Mouse (Mus musculus): ENCODE data around the gene Actn2. TPM values are rescaled to one million over a fixed set of nuclear protein-coding genes. Genes with fewer than 3 reads are reported as not detected.

The Actn2 gene
- polyA plus RNA-seq, 1 experiment from 2014 or later, result 5.4 TPM

- Histone ChIP-seq H3K9ac (replicated peaks; ENCODE audit: low read depth, low read length) (no peak overlapping the region), H3K36me3 (ENCODE audit: control insufficient read depth, insufficient read depth, low read length) (no peaks in the 10 kb centered on the region), H3K9me3 (ENCODE audit: control insufficient read depth, low read length) (no peaks in the 10 kb centered on the region), H3K27me3 (ENCODE audit: control insufficient read depth, insufficient read depth, low read length) (no peaks in the 10 kb centered on the region), H3K4me1 (ENCODE audit: control insufficient read depth, insufficient read depth, low read length) (no peaks in the 10 kb centered on the region), H3K4me2 (ENCODE audit: low read depth, low read length) (no peak overlapping the region), H3K27ac (ENCODE audit: low read depth, low read length) (no peak overlapping the region), H3K4me3 (ENCODE audit: low read depth, low read length) (no peak overlapping the region)
- WGBS, result 90% methylated on average over 12 of the region's 12 CpGs
- no peak for ATAC-seq (ENCODE audit: low read depth)
Observed at GRCm38 (mm10) chr13:12308878-12309277, 31.7 kb downstream of the Actn2 start.

GRCm38 (mm10) chr13:12308473-12308872, 32.1 kb downstream of the Actn2 start:
- no peak overlapping the region for H3K27ac ChIP-seq (ENCODE audit: low read depth, low read length)
- no peak overlapping the region for H3K4me3 ChIP-seq (ENCODE audit: low read depth, low read length)
- WGBS, result 86% methylated on average over 8 of the region's 8 CpGs
- H3K4me2 ChIP-seq (ENCODE audit: low read depth, low read length), result no peak overlapping the region
- H3K27me3 ChIP-seq (ENCODE audit: control insufficient read depth, insufficient read depth, low read length), result no peaks in the 10 kb centered on the region
- ATAC-seq (ENCODE audit: low read depth), result no peak
- no peak overlapping the region for H3K9ac ChIP-seq (replicated peaks; ENCODE audit: low read depth, low read length)
- H3K36me3 ChIP-seq (ENCODE audit: control insufficient read depth, insufficient read depth, low read length), result no peaks in the 10 kb centered on the region
- no peaks in the 10 kb centered on the region for H3K4me1 ChIP-seq (ENCODE audit: control insufficient read depth, insufficient read depth, low read length)
- no peaks in the 10 kb centered on the region for H3K9me3 ChIP-seq (ENCODE audit: control insufficient read depth, low read length)

DNA sequence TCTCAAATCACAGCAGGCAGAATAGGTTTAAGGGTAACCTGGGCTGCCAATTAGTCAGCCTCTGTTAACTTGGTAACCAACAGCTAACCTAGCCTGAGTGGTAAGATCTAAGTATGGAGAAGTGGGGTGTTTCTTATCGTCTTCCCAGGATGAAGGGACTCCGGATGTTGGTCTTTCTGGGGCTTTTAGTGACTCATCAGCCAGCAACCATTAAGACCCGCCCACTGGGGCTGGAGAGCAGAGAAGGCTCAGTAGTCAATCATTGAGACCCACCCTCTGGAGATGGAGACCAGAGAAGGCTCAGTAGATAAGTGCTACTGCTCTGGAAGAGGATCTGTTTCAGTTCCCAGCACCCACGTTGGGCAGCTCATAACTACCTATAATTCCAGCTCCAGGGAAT, 33.3 kb downstream of the Actn2 start:
- 82% methylated on average over 4 of the region's 4 CpGs for WGBS
- Histone ChIP-seq H3K4me1 (ENCODE audit: control insufficient read depth, insufficient read depth, low read length) (no peaks in the 10 kb centered on the region), H3K27me3 (ENCODE audit: control insufficient read depth, insufficient read depth, low read length) (no peaks in the 10 kb centered on the region), H3K9me3 (ENCODE audit: control insufficient read depth, low read length) (no peaks in the 10 kb centered on the region), H3K4me3 (ENCODE audit: low read depth, low read length) (no peak overlapping the region), H3K4me2 (ENCODE audit: low read depth, low read length) (no peak overlapping the region), H3K9ac (replicated peaks; ENCODE audit: low read depth, low read length) (no peak overlapping the region), H3K36me3 (ENCODE audit: control insufficient read depth, insufficient read depth, low read length) (no peaks in the 10 kb centered on the region), H3K27ac (ENCODE audit: low read depth, low read length) (no peak overlapping the region)
- ATAC-seq (ENCODE audit: low read depth), result no peak

DNA sequence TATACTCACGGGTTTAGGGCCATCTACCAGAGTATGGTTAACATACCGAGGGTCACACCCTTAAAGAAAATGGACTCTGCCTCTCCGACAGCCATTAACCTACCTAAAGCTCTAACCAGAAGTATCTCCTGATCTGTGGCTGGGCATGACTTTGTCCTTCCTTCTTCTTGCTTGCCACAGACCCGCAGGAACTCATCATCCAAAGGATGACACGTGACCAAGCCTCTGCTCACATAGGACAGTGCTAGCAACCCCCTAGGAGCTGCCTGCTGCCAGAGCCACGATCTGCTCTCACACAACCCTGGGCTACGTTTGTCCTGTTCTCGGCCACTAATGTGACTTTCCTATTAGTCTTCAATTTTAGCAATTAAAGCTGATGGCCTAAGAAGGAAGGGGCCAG, 35.0 kb downstream of the Actn2 start:
- Histone ChIP-seq H3K4me1 (ENCODE audit: control insufficient read depth, insufficient read depth, low read length) (no peaks in the 10 kb centered on the region), H3K9me3 (ENCODE audit: control insufficient read depth, low read length) (no peaks in the 10 kb centered on the region), H3K9ac (replicated peaks; ENCODE audit: low read depth, low read length) (no peak overlapping the region), H3K27me3 (ENCODE audit: control insufficient read depth, insufficient read depth, low read length) (no peaks in the 10 kb centered on the region), H3K4me2 (ENCODE audit: low read depth, low read length) (no peak overlapping the region), H3K27ac (ENCODE audit: low read depth, low read length) (no peak overlapping the region), H3K4me3 (ENCODE audit: low read depth, low read length) (no peak overlapping the region), H3K36me3 (ENCODE audit: control insufficient read depth, insufficient read depth, low read length) (no peaks in the 10 kb centered on the region)
- 86% methylated on average over 8 of the region's 8 CpGs for WGBS
- ATAC-seq (ENCODE audit: low read depth), result no peak

DNA sequence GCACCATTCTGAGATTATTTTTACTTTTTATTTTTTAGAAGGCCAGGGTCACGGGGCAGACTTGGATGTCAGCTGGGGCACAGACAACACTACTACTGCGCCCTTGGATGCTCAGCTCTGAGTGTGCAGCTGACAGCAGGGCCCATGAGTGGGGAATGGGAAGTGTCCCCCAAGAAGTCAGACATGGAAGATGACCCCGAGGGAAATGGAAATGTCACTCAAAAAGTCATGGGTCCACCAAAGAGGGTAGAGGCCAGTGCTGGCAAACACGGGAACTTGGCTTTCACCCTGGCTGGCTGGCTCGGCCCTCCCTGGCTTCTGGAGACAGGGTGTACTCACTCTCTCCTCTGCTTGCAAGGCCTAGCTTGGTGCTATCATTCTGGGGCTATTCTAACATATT, 35.6 kb downstream of the Actn2 start:
- 95% methylated on average over 5 of the region's 5 CpGs for WGBS
- ATAC-seq (ENCODE audit: low read depth), result no peak
- H3K4me2 ChIP-seq (ENCODE audit: low read depth, low read length), result no peak overlapping the region
- no peaks in the 10 kb centered on the region for H3K27me3 ChIP-seq (ENCODE audit: control insufficient read depth, insufficient read depth, low read length)
- H3K27ac ChIP-seq (ENCODE audit: low read depth, low read length), result no peak overlapping the region
- H3K4me3 ChIP-seq (ENCODE audit: low read depth, low read length), result no peak overlapping the region
- no peaks in the 10 kb centered on the region for H3K36me3 ChIP-seq (ENCODE audit: control insufficient read depth, insufficient read depth, low read length)
- H3K9ac ChIP-seq (replicated peaks; ENCODE audit: low read depth, low read length), result no peak overlapping the region
- no peaks in the 10 kb centered on the region for H3K9me3 ChIP-seq (ENCODE audit: control insufficient read depth, low read length)
- no peaks in the 10 kb centered on the region for H3K4me1 ChIP-seq (ENCODE audit: control insufficient read depth, insufficient read depth, low read length)

DNA sequence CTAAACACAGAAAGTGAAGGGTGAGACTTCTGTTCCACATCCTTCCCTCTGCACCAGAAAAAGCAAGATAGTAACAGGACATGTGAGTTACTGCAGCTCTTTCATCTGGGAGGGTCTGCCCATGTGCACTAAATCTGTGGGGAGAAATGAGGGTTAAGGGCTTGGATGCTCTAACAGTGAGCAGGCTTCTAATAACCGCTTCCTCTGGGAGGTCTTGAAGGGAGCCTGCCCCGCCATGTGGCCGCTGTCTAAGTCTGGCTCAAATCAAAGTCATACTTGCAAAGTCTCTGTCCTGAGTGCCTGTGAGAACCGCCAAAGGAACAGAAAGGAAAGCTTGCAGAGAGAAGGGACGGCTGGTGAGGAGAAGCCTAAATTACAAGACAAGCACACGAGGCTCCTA, 42.8 kb downstream of the Actn2 start:
- Histone ChIP-seq H3K4me1 (ENCODE audit: control insufficient read depth, insufficient read depth, low read length) (no peaks in the 10 kb centered on the region), H3K9me3 (ENCODE audit: control insufficient read depth, low read length) (no peaks in the 10 kb centered on the region), H3K4me2 (ENCODE audit: low read depth, low read length) (no peak overlapping the region), H3K36me3 (ENCODE audit: control insufficient read depth, insufficient read depth, low read length) (no peaks in the 10 kb centered on the region), H3K27ac (ENCODE audit: low read depth, low read length) (no peak overlapping the region), H3K4me3 (ENCODE audit: low read depth, low read length) (no peak overlapping the region), H3K9ac (replicated peaks; ENCODE audit: low read depth, low read length) (no peak overlapping the region), H3K27me3 (ENCODE audit: control insufficient read depth, insufficient read depth, low read length) (no peaks in the 10 kb centered on the region)
- no peak for ATAC-seq (ENCODE audit: low read depth)
- 91% methylated on average over 6 of the region's 6 CpGs for WGBS

- H3K9me3 ChIP-seq (ENCODE audit: control insufficient read depth, low read length), result no peaks in the 10 kb centered on the region
- peak; percentile 49; the same call in 1 of the 2 replicates for ATAC-seq (ENCODE audit: low read depth)
- H3K27ac ChIP-seq (ENCODE audit: low read depth, low read length), result no peak overlapping the region
- H3K9ac ChIP-seq (replicated peaks; ENCODE audit: low read depth, low read length), result no peak overlapping the region
- no peak overlapping the region for H3K4me2 ChIP-seq (ENCODE audit: low read depth, low read length)
- WGBS, result 93% methylated on average over 3 of the region's 3 CpGs
- no peaks in the 10 kb centered on the region for H3K36me3 ChIP-seq (ENCODE audit: control insufficient read depth, insufficient read depth, low read length)
- H3K4me3 ChIP-seq (ENCODE audit: low read depth, low read length), result no peak overlapping the region
- no peaks in the 10 kb centered on the region for H3K4me1 ChIP-seq (ENCODE audit: control insufficient read depth, insufficient read depth, low read length)
- H3K27me3 ChIP-seq (ENCODE audit: control insufficient read depth, insufficient read depth, low read length), result no peaks in the 10 kb centered on the region
Observed at GRCm38 (mm10) chr13:12296701-12297100, 43.9 kb downstream of the Actn2 start.

DNA sequence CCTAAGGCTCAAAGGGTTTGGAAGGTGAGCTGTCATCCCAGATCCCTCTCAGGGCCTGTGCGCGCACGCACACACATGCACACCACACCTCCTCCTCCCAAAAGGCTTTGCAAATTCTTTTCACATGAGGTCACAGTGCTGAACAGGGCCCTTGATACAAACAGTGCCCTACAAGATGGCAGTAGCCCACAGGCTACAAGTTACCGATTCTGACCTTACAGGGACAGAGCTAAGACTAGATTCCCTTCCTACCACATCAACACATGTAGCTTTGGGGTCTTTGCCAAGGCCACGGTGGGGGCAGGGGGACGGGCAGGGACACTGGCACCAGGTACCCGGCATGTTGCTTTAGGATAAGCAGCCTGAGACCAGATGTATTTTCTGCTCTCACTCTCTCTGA, 46.8 kb downstream of the Actn2 start:
- Histone ChIP-seq H3K9ac (replicated peaks; ENCODE audit: low read depth, low read length) (no peak overlapping the region), H3K27me3 (ENCODE audit: control insufficient read depth, insufficient read depth, low read length) (no peaks in the 10 kb centered on the region), H3K36me3 (ENCODE audit: control insufficient read depth, insufficient read depth, low read length) (no peaks in the 10 kb centered on the region), H3K27ac (ENCODE audit: low read depth, low read length) (no peak overlapping the region), H3K4me2 (ENCODE audit: low read depth, low read length) (no peak overlapping the region), H3K4me1 (ENCODE audit: control insufficient read depth, insufficient read depth, low read length) (no peaks in the 10 kb centered on the region), H3K4me3 (ENCODE audit: low read depth, low read length) (no peak overlapping the region), H3K9me3 (ENCODE audit: control insufficient read depth, low read length) (no peaks in the 10 kb centered on the region)
- WGBS, result 97% methylated on average over 7 of the region's 7 CpGs
- ATAC-seq (ENCODE audit: low read depth), result no peak

DNA sequence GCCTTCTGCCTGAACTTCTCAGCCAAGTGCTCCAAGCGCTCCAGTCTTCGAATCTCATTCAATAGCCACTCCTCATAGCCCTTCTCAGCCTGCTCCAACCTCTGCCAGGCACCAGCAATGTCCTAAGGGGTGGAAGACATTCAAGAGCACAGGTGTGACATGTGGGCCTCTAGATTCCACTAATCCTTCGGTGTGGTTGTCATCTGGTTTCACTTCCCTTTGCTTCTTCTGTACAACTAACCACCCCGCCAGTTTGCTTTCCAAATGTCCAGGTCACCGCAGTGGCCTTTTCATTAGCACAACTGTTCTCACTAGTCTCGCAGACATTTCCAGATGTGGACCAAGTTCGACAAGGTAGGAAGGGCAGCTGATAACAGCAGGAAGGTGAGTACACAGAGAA, 49.9 kb downstream of the Actn2 start:
- WGBS, result 93% methylated on average over 7 of the region's 7 CpGs
- no peaks in the 10 kb centered on the region for H3K27me3 ChIP-seq (ENCODE audit: control insufficient read depth, insufficient read depth, low read length)
- ATAC-seq (ENCODE audit: low read depth), result no peak
- H3K4me1 ChIP-seq (ENCODE audit: control insufficient read depth, insufficient read depth, low read length), result no peaks in the 10 kb centered on the region
- no peak overlapping the region for H3K9ac ChIP-seq (replicated peaks; ENCODE audit: low read depth, low read length)
- H3K9me3 ChIP-seq (ENCODE audit: control insufficient read depth, low read length), result no peaks in the 10 kb centered on the region
- no peak overlapping the region for H3K4me3 ChIP-seq (ENCODE audit: low read depth, low read length)
- H3K4me2 ChIP-seq (ENCODE audit: low read depth, low read length), result no peak overlapping the region
- H3K36me3 ChIP-seq (ENCODE audit: control insufficient read depth, insufficient read depth, low read length), result no peaks in the 10 kb centered on the region
- no peak overlapping the region for H3K27ac ChIP-seq (ENCODE audit: low read depth, low read length)

- H3K27ac ChIP-seq (ENCODE audit: low read depth, low read length), result no peak overlapping the region
- no peaks in the 10 kb centered on the region for H3K9me3 ChIP-seq (ENCODE audit: control insufficient read depth, low read length)
- 96% methylated on average over 11 of the region's 11 CpGs for WGBS
- H3K4me3 ChIP-seq (ENCODE audit: low read depth, low read length), result no peak overlapping the region
- H3K9ac ChIP-seq (replicated peaks; ENCODE audit: low read depth, low read length), result no peak overlapping the region
- H3K36me3 ChIP-seq (ENCODE audit: control insufficient read depth, insufficient read depth, low read length), result no peaks in the 10 kb centered on the region
- ATAC-seq (ENCODE audit: low read depth), result no peak
- H3K4me1 ChIP-seq (ENCODE audit: control insufficient read depth, insufficient read depth, low read length), result no peaks in the 10 kb centered on the region
- H3K4me2 ChIP-seq (ENCODE audit: low read depth, low read length), result no peak overlapping the region
- no peaks in the 10 kb centered on the region for H3K27me3 ChIP-seq (ENCODE audit: control insufficient read depth, insufficient read depth, low read length)
Observed at GRCm38 (mm10) chr13:12284528-12284927, 56.0 kb downstream of the Actn2 start.

Data from neural tube, embryonic 14.5 days (tissue).